Mouse (Mus musculus) lung, postnatal 4 days (tissue): ENCODE results near the gene Lrmda.

Source experiments
- DNase-seq, 2 experiments: peaks; one replicate each; pipeline ENCODE4 v3.0.0; 2021

The Lrmda gene

GRCm38 (mm10) chr14:22256274-22256673 lies 236.8 kb downstream of the Lrmda start:
- no peak for DNase-seq

- DNase-seq: no peak
These were observed 240.0 kb downstream of the Lrmda start for GRCm38 (mm10) chr14:22259376-22260032.

- DNase-seq: no peak
These were observed 240.5 kb downstream of the Lrmda start for GRCm38 (mm10) chr14:22260033-22260419.

GRCm38 (mm10) chr14:22265229-22265905 lies 245.9 kb downstream of the Lrmda start:
- DNase-seq: no peak

GRCm38 (mm10) chr14:22269812-22270211 lies 250.3 kb downstream of the Lrmda start:
- peak; percentile 39 to 77 for DNase-seq

GRCm38 (mm10) chr14:22278053-22278452 lies 258.5 kb downstream of the Lrmda start:
- no peak for DNase-seq

GRCm38 (mm10) chr14:22279591-22279990 lies 260.1 kb downstream of the Lrmda start:
- no peak for DNase-seq

- DNase-seq: no peak
These were observed 262.1 kb downstream of the Lrmda start for GRCm38 (mm10) chr14:22281630-22282029.

GRCm38 (mm10) chr14:22282847-22283246 lies 263.3 kb downstream of the Lrmda start:
- no peak for DNase-seq

GRCm38 (mm10) chr14:22283722-22284121 lies 264.2 kb downstream of the Lrmda start:
- no peak for DNase-seq

- DNase-seq: no peak
These were observed 265.5 kb downstream of the Lrmda start for GRCm38 (mm10) chr14:22284823-22285517.

GRCm38 (mm10) chr14:22285826-22286225 lies 266.3 kb downstream of the Lrmda start:
- no peak for DNase-seq

GRCm38 (mm10) chr14:22288179-22288578 lies 268.7 kb downstream of the Lrmda start:
- DNase-seq: peak; percentile 48 to 55

GRCm38 (mm10) chr14:22289380-22289922 lies 269.9 kb downstream of the Lrmda start:
- peak in 1 of 2 experiments; percentile 34 for DNase-seq

- no peak for DNase-seq
These were observed 274.9 kb downstream of the Lrmda start for GRCm38 (mm10) chr14:22294371-22294770.

- DNase-seq: no peak
These were observed 277.2 kb downstream of the Lrmda start for GRCm38 (mm10) chr14:22296655-22297239.

- DNase-seq: no peak
These were observed 287.2 kb downstream of the Lrmda start for GRCm38 (mm10) chr14:22306759-22307158.

GRCm38 (mm10) chr14:22308059-22308458 lies 288.5 kb downstream of the Lrmda start:
- DNase-seq: no peak

- no peak for DNase-seq
These were observed 303.5 kb downstream of the Lrmda start for GRCm38 (mm10) chr14:22323058-22323457.

- DNase-seq: no peak
These were observed 304.2 kb downstream of the Lrmda start for GRCm38 (mm10) chr14:22323530-22324292.

- DNase-seq: peak; percentile 16 to 47
These were observed 306.9 kb downstream of the Lrmda start for GRCm38 (mm10) chr14:22326218-22326964.

- no peak for DNase-seq
These were observed 309.7 kb downstream of the Lrmda start for GRCm38 (mm10) chr14:22329191-22329590.
